Mouse (Mus musculus): ENCODE results near the gene Itga5. TPM values are rescaled to one million over a fixed set of nuclear protein-coding genes. Genes with fewer than 3 reads are reported as not detected.

Gene Itga5
- polyA plus RNA-seq, 1 experiment = 37.3 TPM

DNA sequence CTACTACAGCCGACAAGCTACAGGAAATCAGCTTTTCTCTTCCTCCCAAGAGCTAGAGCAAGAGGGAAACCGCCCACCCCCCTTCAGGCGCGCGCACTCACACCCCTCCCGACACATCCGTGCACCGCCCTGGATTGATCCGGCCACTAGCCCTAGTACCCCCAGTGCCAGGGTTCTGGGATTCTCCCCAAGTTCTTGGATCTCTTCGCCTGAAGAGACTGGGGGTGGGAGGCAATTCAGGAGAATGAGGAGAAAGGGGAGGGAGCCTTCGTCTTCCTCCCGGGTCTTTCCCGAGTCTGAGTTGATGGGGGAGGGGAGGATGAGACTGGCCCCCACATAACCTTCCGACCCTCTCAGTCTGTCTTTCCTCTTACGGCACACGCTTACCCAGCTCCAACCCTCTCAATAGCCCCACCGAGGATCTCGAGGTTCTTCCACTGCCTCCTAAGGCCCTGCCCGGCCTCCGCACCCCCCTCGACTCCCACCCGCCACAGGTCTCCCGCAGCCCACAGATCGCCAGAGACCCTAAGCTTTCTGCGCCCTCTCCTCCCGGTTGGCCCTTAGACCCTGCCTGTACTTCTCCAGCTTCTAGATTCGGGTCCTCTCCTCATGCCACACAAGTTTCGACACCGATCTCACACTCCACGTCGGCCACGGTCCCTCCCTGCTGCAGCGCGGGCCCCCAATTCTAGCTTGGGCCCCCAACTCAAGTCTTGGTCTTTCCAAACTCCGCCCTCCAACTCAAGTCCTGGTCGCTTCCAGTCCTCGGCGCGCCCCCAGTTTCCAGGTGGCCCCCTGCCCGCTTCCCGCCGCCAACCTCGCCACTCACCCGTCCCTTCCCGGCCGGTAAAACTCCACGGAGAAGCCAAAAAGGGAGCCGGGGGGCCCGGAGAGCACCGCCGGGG, 840 bp downstream of the Itga5 start:
- TF ChIP-seq POLR2A (IDR thresholded peaks at IDR 0.05; ENCODE audit: borderline replicate concordance, low read depth, low read length) (no peak), CTCF (IDR thresholded peaks at IDR 0.05; ENCODE audit: low read depth, low read length) (no peak)
- H3K27ac ChIP-seq (ENCODE audit: insufficient read depth, low read depth, low read length) = peak overlapping the region; percentile 45
- peak overlapping the region; percentile 95 for H3K4me3 ChIP-seq (ENCODE audit: insufficient read depth, low read length)
- H3K4me1 ChIP-seq (ENCODE audit: control insufficient read depth, insufficient read depth, low read length) = peaks cover 69% of the 10 kb centered on the region

DNA sequence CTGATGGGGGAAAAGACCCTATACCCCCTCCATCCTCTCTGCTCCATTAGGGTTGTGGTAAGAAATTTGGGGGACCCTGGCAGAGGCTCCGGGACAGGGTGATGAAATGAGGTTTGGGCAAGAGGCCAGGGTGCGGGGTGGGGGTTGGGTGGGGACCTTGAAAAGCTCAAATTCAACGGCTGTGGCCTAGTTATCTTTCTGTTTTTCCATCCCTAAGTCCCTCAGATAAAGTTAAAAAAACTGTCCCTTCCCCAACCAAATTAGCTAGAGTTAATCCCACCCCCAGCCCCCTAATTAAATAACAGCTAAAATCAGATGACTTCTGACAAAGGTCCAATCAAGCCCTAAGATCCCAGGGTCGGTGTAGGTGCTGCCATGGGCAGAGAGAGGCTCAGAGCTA, 1.8 kb downstream of the Itga5 start:
- H3K4me3 ChIP-seq (ENCODE audit: insufficient read depth, low read length) = peak overlapping the region; percentile 95
- 0 out of 2 replicates have a peak overlapping the region, but pooled peaks have one; percentile 45 for H3K27ac ChIP-seq (ENCODE audit: insufficient read depth, low read depth, low read length)
- TF ChIP-seq POLR2A (IDR thresholded peaks at IDR 0.05; ENCODE audit: borderline replicate concordance, low read depth, low read length) = no peak
- TF ChIP-seq CTCF (IDR thresholded peaks at IDR 0.05; ENCODE audit: low read depth, low read length) = no peak
- H3K4me1 ChIP-seq (ENCODE audit: control insufficient read depth, insufficient read depth, low read length) = peaks cover 70% of the 10 kb centered on the region

DNA sequence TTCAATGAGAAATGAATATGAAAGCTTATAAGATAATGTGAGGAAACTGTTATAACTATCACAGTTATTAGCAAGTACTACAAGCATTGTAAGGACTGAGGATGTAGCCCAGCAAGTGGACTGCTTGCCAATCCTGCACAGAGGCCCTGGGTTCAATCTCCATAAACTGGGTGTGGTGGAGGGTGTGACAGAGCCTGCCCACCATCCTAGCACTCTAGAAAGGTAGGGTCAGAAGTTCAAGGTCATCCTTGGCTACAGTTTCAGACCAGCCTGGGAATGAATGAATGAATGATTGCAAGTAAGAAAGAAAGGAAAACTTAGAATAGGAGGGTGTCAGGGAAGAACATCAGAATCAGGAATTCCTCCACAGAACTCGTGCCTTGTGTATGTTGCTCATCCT, 2.8 kb downstream of the Itga5 start:
- Histone ChIP-seq H3K4me1 (ENCODE audit: control insufficient read depth, insufficient read depth, low read length) (peaks cover 70% of the 10 kb centered on the region), H3K27ac (ENCODE audit: insufficient read depth, low read depth, low read length) (no peak overlapping the region), H3K4me3 (ENCODE audit: insufficient read depth, low read length) (no peak overlapping the region)
- TF ChIP-seq POLR2A (IDR thresholded peaks at IDR 0.05; ENCODE audit: borderline replicate concordance, low read depth, low read length) (no peak), CTCF (IDR thresholded peaks at IDR 0.05; ENCODE audit: low read depth, low read length) (no peak)

DNA sequence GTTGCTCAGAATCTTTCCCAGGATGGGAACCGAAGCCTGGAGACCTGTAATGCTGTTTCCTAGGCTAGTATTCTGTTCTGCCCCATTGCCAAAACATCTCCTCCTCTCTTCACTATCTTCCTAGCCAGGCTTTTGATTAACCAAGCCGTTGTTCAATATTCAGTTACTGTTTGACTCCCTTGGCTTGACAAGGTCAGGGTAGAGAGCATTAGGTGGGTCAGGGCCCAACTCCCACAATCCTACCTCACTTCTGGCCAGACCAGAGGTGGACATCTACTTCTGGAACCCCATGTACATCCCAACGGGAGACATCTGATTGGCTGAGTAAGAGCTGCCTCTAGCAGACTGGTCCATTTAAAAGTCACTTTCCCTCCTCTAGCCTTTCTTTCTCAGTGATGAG, 3.6 kb downstream of the Itga5 start:
- Histone ChIP-seq H3K4me3 (ENCODE audit: insufficient read depth, low read length) (no peak overlapping the region), H3K4me1 (ENCODE audit: control insufficient read depth, insufficient read depth, low read length) (peaks cover 70% of the 10 kb centered on the region), H3K27ac (ENCODE audit: insufficient read depth, low read depth, low read length) (no peak overlapping the region)
- TF ChIP-seq CTCF (IDR thresholded peaks at IDR 0.05; ENCODE audit: low read depth, low read length) = no peak
- TF ChIP-seq POLR2A (IDR thresholded peaks at IDR 0.05; ENCODE audit: borderline replicate concordance, low read depth, low read length) = no peak

DNA sequence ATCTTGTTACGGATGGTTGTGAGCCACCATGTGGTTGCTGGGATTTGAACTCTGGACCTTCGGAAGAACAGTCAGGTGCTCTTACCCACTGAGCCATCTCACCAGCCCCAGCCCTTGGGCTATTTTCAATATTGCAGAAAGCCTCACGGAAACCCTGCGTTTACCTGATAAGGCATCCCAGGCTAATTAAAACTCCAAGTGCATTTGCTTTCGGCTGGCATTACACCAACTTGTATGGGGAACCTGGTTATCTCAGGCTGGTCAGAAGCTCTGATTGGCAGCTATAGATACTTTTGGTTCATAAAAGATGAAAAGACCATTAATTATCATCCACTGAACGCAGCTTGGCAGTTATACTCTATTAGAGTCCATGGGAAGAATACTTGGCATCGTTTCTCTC, 4.2 kb downstream of the Itga5 start:
- H3K4me1 ChIP-seq (ENCODE audit: control insufficient read depth, insufficient read depth, low read length) = peaks cover 70% of the 10 kb centered on the region
- H3K4me3 ChIP-seq (ENCODE audit: insufficient read depth, low read length) = no peak overlapping the region
- H3K27ac ChIP-seq (ENCODE audit: insufficient read depth, low read depth, low read length) = no peak overlapping the region
- no peak for TF ChIP-seq CTCF (IDR thresholded peaks at IDR 0.05; ENCODE audit: low read depth, low read length)
- no peak for TF ChIP-seq POLR2A (IDR thresholded peaks at IDR 0.05; ENCODE audit: borderline replicate concordance, low read depth, low read length)

DNA sequence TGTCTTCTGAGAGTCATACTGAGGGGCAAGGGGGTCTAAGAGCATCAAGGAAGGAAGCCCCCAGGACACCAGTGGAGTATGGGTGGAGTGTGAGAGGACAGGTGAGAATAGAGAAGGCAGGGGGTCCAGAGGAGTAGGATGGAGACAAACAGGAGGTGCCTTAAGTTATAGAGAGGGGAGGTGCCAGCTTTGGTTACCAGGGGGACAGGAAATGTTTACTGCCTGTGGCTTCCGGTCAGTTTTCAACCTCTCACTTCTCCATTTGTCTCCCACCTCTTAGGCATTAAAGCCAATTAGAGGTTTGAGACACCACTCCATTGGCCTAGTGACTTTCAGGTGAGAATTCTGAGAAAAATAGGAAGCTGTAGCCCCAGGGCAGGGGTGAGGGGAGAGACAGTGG, 5.3 kb downstream of the Itga5 start:
- no peak for TF ChIP-seq CTCF (IDR thresholded peaks at IDR 0.05; ENCODE audit: low read depth, low read length)
- Histone ChIP-seq H3K4me3 (ENCODE audit: insufficient read depth, low read length) (no peak overlapping the region), H3K4me1 (ENCODE audit: control insufficient read depth, insufficient read depth, low read length) (peaks cover 68% of the 10 kb centered on the region), H3K27ac (ENCODE audit: insufficient read depth, low read depth, low read length) (peak overlapping the region; percentile 49)

DNA sequence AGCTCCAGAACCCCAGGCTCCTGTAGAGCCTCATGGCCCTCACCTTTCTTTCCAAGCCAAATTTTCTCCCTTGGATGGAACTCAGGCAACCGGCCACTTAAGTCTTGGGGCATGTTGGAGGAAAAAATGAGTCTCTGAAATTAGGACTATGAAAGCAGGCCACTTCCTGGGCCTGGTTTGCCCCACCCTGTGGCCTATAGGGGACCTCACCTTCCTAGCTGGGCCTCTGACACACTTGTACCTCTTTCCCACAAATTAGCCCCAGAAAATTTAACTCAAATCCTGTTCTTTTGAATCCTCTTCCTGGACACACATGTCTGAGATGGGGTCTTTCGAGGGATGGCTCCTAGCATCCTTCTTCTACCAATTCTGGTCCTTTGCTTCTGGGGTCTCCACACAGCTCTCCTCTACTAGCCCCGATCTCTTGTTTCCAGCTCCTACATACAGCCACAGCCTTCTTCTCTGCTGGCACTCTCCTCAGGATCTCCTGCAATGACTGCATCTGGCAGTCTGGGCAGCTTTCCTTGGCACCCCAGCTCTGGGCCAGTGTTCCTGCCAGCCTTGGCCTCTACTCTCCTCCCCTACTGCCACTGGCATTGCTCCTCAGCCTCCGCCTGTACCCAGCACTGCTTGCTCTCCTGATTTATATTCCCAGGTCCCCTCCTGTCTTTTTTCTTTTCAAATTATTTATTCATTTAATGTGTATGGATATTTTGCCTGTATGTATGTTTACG, 6.5 kb downstream of the Itga5 start:
- Histone ChIP-seq H3K27ac (ENCODE audit: insufficient read depth, low read depth, low read length) (peak overlapping the region; percentile 87; the same call in 1 of the 2 replicates), H3K4me1 (ENCODE audit: control insufficient read depth, insufficient read depth, low read length) (peaks cover 73% of the 10 kb centered on the region)

DNA sequence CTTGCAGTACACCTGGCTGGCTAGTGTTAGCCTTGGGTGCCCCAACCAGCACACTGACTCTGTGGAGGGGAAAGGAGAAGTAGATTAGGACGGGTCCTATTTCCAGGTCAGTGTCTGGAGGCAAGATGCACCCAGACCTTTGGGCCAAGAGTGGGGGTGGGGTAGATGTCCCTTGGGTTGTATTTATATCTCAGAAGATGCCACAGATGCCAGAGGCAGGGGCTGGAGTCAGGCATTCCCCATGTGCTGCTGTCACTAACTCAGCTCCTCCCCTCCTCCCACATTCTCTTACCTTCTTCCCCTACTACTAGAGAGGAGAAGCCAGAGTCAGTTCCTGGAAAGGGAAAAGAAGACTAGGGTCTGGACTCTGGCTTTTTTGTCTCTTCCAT, 7.4 kb downstream of the Itga5 start:
- Histone ChIP-seq H3K27ac (ENCODE audit: insufficient read depth, low read depth, low read length) (peak overlapping the region; percentile 87), H3K4me1 (ENCODE audit: control insufficient read depth, insufficient read depth, low read length) (peaks cover 65% of the 10 kb centered on the region), H3K4me3 (ENCODE audit: insufficient read depth, low read length) (no peak overlapping the region)
- no peak for TF ChIP-seq POLR2A (IDR thresholded peaks at IDR 0.05; ENCODE audit: borderline replicate concordance, low read depth, low read length)
- no peak for TF ChIP-seq CTCF (IDR thresholded peaks at IDR 0.05; ENCODE audit: low read depth, low read length)

More for the DNA sequence above, 6.5 kb downstream of the Itga5 start:
- no peak overlapping the region for H3K4me3 ChIP-seq (ENCODE audit: insufficient read depth, low read length)
- no peak for TF ChIP-seq CTCF (IDR thresholded peaks at IDR 0.05; ENCODE audit: low read depth, low read length)
- no peak for TF ChIP-seq POLR2A (IDR thresholded peaks at IDR 0.05; ENCODE audit: borderline replicate concordance, low read depth, low read length)

DNA sequence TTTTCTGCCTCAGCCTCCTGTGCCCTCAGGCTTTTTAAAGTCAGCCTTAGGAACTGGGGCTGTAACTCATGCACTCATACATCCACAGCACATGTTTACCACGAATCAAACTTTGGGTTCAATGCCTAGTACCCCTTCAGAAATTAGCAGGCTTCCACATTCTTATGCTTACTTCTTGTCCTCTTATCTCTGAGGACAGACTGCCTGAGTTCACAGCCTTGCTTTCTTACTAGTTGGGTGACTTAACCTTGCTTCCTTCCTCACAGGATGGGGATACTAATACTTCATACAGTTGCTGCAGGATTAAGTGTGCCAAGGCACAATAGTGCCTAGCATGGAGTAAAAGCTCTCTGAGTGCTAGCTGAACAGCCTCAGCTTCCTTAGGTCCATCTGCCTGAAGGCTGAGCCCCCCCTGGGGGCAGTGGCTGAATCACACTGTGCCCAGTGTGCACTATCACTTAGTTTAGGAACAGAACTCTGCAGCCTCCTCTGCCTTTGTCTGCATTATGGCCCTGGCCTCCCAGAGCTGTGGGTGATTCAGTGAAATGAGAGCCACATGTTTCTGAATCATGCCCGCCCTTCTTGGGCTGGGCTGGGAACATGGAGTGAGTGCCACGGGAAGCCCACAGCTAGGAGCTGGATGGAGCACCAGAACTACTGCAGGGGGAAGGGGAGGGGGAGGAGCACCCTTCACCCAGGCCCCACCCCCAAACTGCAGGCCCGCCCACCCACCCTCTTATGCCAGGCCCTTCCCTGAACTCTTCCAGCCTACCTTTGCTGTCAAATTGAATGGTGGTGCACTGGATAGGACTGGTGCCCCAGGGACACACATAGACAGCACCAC, 8.1 kb downstream of the Itga5 start:
- Histone ChIP-seq H3K27ac (ENCODE audit: insufficient read depth, low read depth, low read length) (peak overlapping the region; percentile 87), H3K4me3 (ENCODE audit: insufficient read depth, low read length) (no peak overlapping the region)
- TF ChIP-seq CTCF (IDR thresholded peaks at IDR 0.05; ENCODE audit: low read depth, low read length) = no peak
- TF ChIP-seq POLR2A (IDR thresholded peaks at IDR 0.05; ENCODE audit: borderline replicate concordance, low read depth, low read length) = no peak

More for the DNA sequence above, 8.1 kb downstream of the Itga5 start:
- H3K4me1 ChIP-seq (ENCODE audit: control insufficient read depth, insufficient read depth, low read length) = peaks cover 60% of the 10 kb centered on the region

All from bone marrow macrophage, adult 2 months (primary cell).